Comparison of ENCODE assay signal across 7 mouse cellular contexts in the genomic region with DNA sequence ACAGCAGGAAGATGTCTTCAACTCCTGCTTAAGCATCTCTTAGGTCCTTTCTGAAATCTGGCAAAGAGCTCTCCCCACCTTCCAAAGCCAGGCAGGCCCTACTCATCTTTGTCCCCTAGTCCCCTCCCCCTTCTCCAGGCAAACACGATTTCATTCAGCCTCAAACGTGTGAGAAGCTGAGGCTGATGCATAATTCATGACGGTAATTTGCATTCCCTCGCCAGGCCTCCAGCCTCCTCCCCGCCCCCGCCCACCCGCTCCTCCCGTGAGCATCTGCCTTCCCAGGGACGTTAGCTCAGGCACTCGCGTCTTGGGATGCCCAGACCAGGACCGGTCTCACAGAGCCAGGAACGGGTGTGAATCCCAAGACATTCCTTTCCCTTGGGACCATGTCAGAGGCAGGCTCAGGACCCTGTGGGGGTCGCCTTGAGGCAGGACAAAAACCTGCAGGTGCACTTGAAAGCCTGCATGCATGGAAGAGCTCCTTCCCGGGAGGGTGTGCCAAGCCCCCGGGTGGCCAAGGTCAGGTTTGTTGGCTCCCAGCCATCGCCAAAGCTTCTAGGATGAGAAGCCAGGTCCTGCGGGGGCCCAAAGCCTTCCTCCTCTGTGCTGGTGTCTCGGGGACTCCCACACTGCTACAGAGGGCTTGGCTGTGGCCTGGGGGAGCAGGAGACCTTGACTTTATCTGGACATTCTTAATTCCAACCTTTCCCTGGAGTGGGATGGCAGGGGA. TPM values are rescaled to one million over a fixed set of nuclear protein-coding genes. Genes with fewer than 3 reads are reported as not detected.
A peak's percentile ranks its signal among the peaks of the same experiment; 100 is the strongest.
DNase-seq lines count a peak whose midpoint lies in the region; ATAC-seq lines count a peak whose summit lies in the region.

No protein-coding gene starts in this region.

- H3K4me2 ChIP-seq in embryonic facial prominence, embryonic 14.5 days (ENCODE audit: low read depth, low read length) = peak overlapping the region; percentile 23
- H3K4me2 ChIP-seq in neural tube, embryonic 11.5 days (ENCODE audit: low read depth) = peak overlapping the region; percentile 38

- peak; percentile 60 for ATAC-seq in embryonic facial prominence, embryonic 14.5 days (ENCODE audit: low read depth)
- ATAC-seq in neural tube, embryonic 11.5 days (ENCODE audit: insufficient read depth, low FRiP score, low TSS enrichment) = peak; percentile 90
- no peak for ATAC-seq in cerebellum, adult (ENCODE audit: insufficient number of reproducible peaks, low FRiP score, low TSS enrichment)

- WGBS in embryonic facial prominence, embryonic 14.5 days = 9% methylated on average over 19 of the region's 19 CpGs
- WGBS in neural tube, embryonic 11.5 days = 3% methylated on average over 19 of the region's 19 CpGs

- no peak overlapping the region for H3K27ac ChIP-seq in embryonic facial prominence, embryonic 14.5 days (replicated peaks; ENCODE audit: low read depth, low read length)
- 0 out of 2 replicates have a peak overlapping the region, but pooled peaks have one; percentile 34 for H3K27ac ChIP-seq in neural tube, embryonic 11.5 days (ENCODE audit: low read depth, low read length)

- H3K27me3 ChIP-seq in embryonic facial prominence, embryonic 14.5 days (replicated peaks; ENCODE audit: control insufficient read depth, insufficient read depth, low read length) = peaks cover 7% of the 10 kb centered on the region; the same call in 1 of the 2 replicates
- no peaks in the 10 kb centered on the region for H3K27me3 ChIP-seq in neural tube, embryonic 11.5 days (ENCODE audit: control insufficient read depth, insufficient read depth, low read length)

- H3K9ac ChIP-seq in embryonic facial prominence, embryonic 14.5 days (ENCODE audit: low read depth, low read length) = no peak overlapping the region
- 0 out of 2 replicates have a peak overlapping the region, but pooled peaks have one; percentile 15 for H3K9ac ChIP-seq in neural tube, embryonic 11.5 days (ENCODE audit: low read length)

- no peak overlapping the region for H3K4me3 ChIP-seq in embryonic facial prominence, embryonic 14.5 days (ENCODE audit: low read depth, low read length)
- no peak overlapping the region for H3K4me3 ChIP-seq in neural tube, embryonic 11.5 days (ENCODE audit: low read depth, low read length)

- no peaks in the 10 kb centered on the region for H3K9me3 ChIP-seq in embryonic facial prominence, embryonic 14.5 days (ENCODE audit: control insufficient read depth, low read length)
- H3K9me3 ChIP-seq in neural tube, embryonic 11.5 days (ENCODE audit: control insufficient read depth, low read length) = no peaks in the 10 kb centered on the region

- DNase-seq in layer of hippocampus, adult 11-12 months (ENCODE audit: low spot score) = peak; percentile 15
- DNase-seq in layer of hippocampus, adult 9-10 months (ENCODE audit: low spot score) = no peak
- DNase-seq in embryonic facial prominence, embryonic 14.5 days (ENCODE audit: low spot score) = peak; percentile 61
- peak; percentile 42 to 55 for DNase-seq in layer of hippocampus, postnatal 10 days (ENCODE audit: low spot score in 2 of 2)
- peak; percentile 75 for DNase-seq in neural tube, embryonic 11.5 days (ENCODE audit: low spot score)
- DNase-seq in gastrocnemius, postnatal 10 days = no peak

- H3K4me1 ChIP-seq in embryonic facial prominence, embryonic 14.5 days (ENCODE audit: control insufficient read depth, insufficient read depth, low read length) = 0 out of 2 replicates have a peak, but pooled peaks cover 4% of the 10 kb centered on the region
- peaks cover 4% of the 10 kb centered on the region; the same call in 1 of the 2 replicates for H3K4me1 ChIP-seq in neural tube, embryonic 11.5 days (ENCODE audit: control insufficient read depth, insufficient read depth, low read length)

- no peaks in the 10 kb centered on the region for H3K36me3 ChIP-seq in embryonic facial prominence, embryonic 14.5 days (ENCODE audit: control insufficient read depth, insufficient read depth, low read length)
- no peaks in the 10 kb centered on the region for H3K36me3 ChIP-seq in neural tube, embryonic 11.5 days (ENCODE audit: control insufficient read depth, insufficient read depth, low read length)

RNA-seq across cellular contexts. Expression of a gene that starts 33.2 kb away (rescaled TPM):
- 1.3 TPM in 2 replicates for polyA plus RNA-seq in embryonic facial prominence, embryonic 14.5 days (2014; fragmentation: Nextera tagmentation; extraction: Ambion mirVana)
- 10 to 100 TPM; 17.2 to 17.3 TPM for total RNA-seq in layer of hippocampus, postnatal 10 days (2021)
- 0.51 and 0.64 TPM in 2 replicates for polyA plus RNA-seq in neural tube, embryonic 11.5 days (2014; fragmentation: Nextera tagmentation; extraction: Ambion mirVana)
- total RNA-seq in gastrocnemius, postnatal 10 days (2021) = under 1 TPM; 0.42 to 0.72 TPM

Comparison
In these comparisons a context has a peak if more than half of its experiments do, and no peak if none do; other contexts are left out.
1. DNase-seq: peak in layer of hippocampus, adult 11-12 months (single experiment), embryonic facial prominence, embryonic 14.5 days (single experiment), layer of hippocampus, postnatal 10 days (2 of 2) and neural tube, embryonic 11.5 days (single experiment); none in layer of hippocampus, adult 9-10 months (single experiment) and gastrocnemius, postnatal 10 days (single experiment).
2. RNA of a gene that starts 33.2 kb away (total RNA-seq): 17.2 to 17.3 TPM in layer of hippocampus, postnatal 10 days; 0.42 to 0.72 TPM in gastrocnemius, postnatal 10 days; every median in the first group is over 10 times any median in the second.